Mouse (Mus musculus): Measurements from ENCODE around the gene Phf21a. TPM values are rescaled to one million over a fixed set of nuclear protein-coding genes. Genes with fewer than 3 reads are reported as not detected.
"Not testable (repeated sequence)": the region's sequence is repeated elsewhere in the genome, so short reads cannot be mapped to it uniquely, and the experiment has no call there.

Phf21a gene
- polyA plus RNA-seq, 1 experiment from 2014 or later, result 2.4 TPM

DNA sequence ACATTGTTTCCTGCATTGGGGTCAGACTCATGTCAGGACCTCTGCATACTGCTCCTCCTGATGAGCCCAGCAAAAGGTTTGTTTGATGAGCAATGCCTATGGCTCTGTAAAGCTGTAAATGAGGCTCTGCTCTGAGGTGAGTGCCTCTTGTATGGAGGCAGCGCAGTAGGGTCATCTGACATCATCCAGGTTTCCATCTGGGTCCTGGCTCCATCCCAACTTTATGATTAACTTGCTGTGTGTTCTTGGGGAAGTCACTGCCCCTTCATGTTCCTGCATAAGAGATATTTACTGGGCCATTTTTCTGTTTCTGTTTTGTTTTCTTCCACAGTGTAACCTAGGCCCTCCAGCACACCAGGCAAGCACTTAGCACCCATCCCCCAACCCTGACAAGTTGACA lies 304.5 kb downstream of the Phf21a start:
- DNase-seq (no peak), ATAC-seq (ENCODE audit: low read depth) (no peak)
- Histone ChIP-seq H3K9ac (no peak overlapping the region), H3K27me3 (peaks cover 82% of the 10 kb centered on the region), H3K9me3 (replicated peaks) (no peaks in the 10 kb centered on the region), H3K36me3 (no peaks in the 10 kb centered on the region), H3K27ac (no peak overlapping the region), H3K4me2 (no peak overlapping the region), H3K4me1 (replicated peaks) (peaks cover 10% of the 10 kb centered on the region), H3K4me3 (replicated peaks) (no peak overlapping the region)
- 75% methylated on average over 1 of the region's 1 CpGs for WGBS (ENCODE audit: insufficient replicate concordance)

DNA sequence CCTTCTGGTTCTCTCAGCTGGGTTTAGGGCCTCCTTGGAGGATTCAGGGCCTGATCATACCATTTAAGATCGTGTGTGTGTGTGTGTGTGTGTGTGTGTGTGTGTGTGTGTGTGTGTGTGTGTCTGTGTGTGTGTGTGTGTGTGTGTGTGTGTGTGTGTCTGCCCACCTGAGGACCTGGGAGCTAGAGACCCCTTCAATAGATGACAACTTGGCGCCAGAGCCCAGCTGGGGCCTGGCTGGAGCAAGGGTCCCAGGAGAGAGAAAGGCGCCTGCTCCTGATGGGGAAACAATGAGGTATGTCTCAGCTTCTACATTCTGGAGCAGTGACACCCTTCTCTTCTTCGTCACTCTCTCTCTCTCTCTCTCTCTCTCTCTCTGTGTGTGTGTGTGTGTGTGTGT lies 307.0 kb downstream of the Phf21a start:
- H3K4me1 ChIP-seq (replicated peaks); H3K9me3 ChIP-seq (replicated peaks); H3K4me2 ChIP-seq; H3K27ac ChIP-seq; H3K9ac ChIP-seq; H3K4me3 ChIP-seq (replicated peaks); ATAC-seq (ENCODE audit: low read depth); DNase-seq: not testable (repeated sequence)
- peaks cover 12% of the 10 kb centered on the region for H3K36me3 ChIP-seq
- WGBS (ENCODE audit: insufficient replicate concordance), result 67% methylated on average over 4 of the region's 4 CpGs
- peaks cover 62% of the 10 kb centered on the region for H3K27me3 ChIP-seq

- Histone ChIP-seq H3K27ac (no peak overlapping the region), H3K4me3 (replicated peaks) (peak overlapping the region; percentile 59), H3K4me1 (replicated peaks) (peaks cover 8% of the 10 kb centered on the region), H3K36me3 (peaks cover 20% of the 10 kb centered on the region), H3K9ac (peak overlapping the region; percentile 39), H3K4me2 (peak overlapping the region; percentile 71), H3K9me3 (replicated peaks) (no peaks in the 10 kb centered on the region), H3K27me3 (peaks cover 55% of the 10 kb centered on the region)
- 6% methylated on average over 22 of the region's 22 CpGs for WGBS (ENCODE audit: insufficient replicate concordance)
- DNase-seq (no peak), ATAC-seq (ENCODE audit: low read depth) (no peak)
These were observed 307.8 kb downstream of the Phf21a start for GRCm38 (mm10) chr2:92400682-92401081.

- DNase-seq, result no peak
- Histone ChIP-seq H3K27ac (no peak within 1 kb of the TSS), H3K4me2 (peak within 1 kb of the TSS; percentile 71), H3K9ac (peak within 1 kb of the TSS; percentile 39), H3K27me3 (peaks cover 53% of the 10 kb centered on the region), H3K9me3 (replicated peaks) (no peaks in the 10 kb centered on the region), H3K4me1 (replicated peaks) (peaks cover 8% of the 10 kb centered on the region), H3K4me3 (replicated peaks) (peak within 1 kb of the TSS; percentile 59), H3K36me3 (peaks cover 22% of the 10 kb centered on the region)
- WGBS (ENCODE audit: insufficient replicate concordance), result 6% methylated on average over 20 of the region's 59 CpGs
- ATAC-seq (ENCODE audit: low read depth), result no peak
These were observed 308.2 kb downstream of the Phf21a start, which contains the start of gene Mapk8ip1 for GRCm38 (mm10) chr2:92401091-92401561. TSS of gene Mapk8ip1 (minus strand) at chr2:92401263.

GRCm38 (mm10) chr2:92402591-92403326 lies 309.8 kb downstream of the Phf21a start:
- 68% methylated on average over 4 of the region's 4 CpGs for WGBS (ENCODE audit: insufficient replicate concordance)
- H3K9ac ChIP-seq, result no peak overlapping the region
- H3K4me3 ChIP-seq (replicated peaks), result no peak overlapping the region
- H3K4me1 ChIP-seq (replicated peaks), result peaks cover 8% of the 10 kb centered on the region
- no peaks in the 10 kb centered on the region for H3K9me3 ChIP-seq (replicated peaks)
- H3K4me2 ChIP-seq, result no peak overlapping the region
- peaks cover 39% of the 10 kb centered on the region for H3K27me3 ChIP-seq
- no peak overlapping the region for H3K27ac ChIP-seq
- DNase-seq (no peak), ATAC-seq (ENCODE audit: low read depth) (no peak)
- H3K36me3 ChIP-seq, result peaks cover 35% of the 10 kb centered on the region

DNA sequence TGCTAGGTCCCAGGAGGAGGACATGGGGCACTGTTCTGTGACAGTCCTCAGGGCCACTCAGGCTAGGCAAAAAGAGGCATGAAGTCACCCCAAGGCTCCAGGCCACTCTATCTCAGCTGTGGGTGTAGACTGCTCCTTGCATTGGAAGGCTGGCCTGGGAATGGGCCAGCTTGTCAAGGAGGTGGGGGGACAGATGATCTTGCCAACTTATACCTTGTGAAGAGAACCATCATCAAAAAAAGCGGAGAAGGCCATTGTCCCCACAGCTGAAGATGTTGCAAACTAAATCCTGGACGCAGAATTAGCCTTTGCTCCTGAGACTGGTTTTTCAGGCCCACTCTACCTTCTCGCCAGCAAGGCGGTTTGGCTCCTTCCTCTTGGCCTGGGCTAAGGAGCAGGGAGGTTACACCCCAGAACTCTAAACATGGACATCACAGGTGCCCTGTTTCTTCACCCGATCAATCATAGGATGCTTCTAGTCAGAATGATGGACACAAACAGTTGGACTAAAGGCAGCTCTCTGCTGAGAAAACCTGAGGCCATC lies 310.9 kb downstream of the Phf21a start:
- Histone ChIP-seq H3K9ac (no peak overlapping the region), H3K4me3 (replicated peaks) (no peak overlapping the region), H3K36me3 (peaks cover 45% of the 10 kb centered on the region), H3K27me3 (peaks cover 39% of the 10 kb centered on the region), H3K27ac (no peak overlapping the region), H3K4me1 (replicated peaks) (peaks cover 8% of the 10 kb centered on the region), H3K4me2 (no peak overlapping the region), H3K9me3 (replicated peaks) (no peaks in the 10 kb centered on the region)
- ATAC-seq (ENCODE audit: low read depth) (no peak), DNase-seq (no peak)
- 82% methylated on average over 5 of the region's 5 CpGs for WGBS (ENCODE audit: insufficient replicate concordance)

GRCm38 (mm10) chr2:92404737-92405136 lies 311.8 kb downstream of the Phf21a start:
- no peaks in the 10 kb centered on the region for H3K9me3 ChIP-seq (replicated peaks)
- no peak overlapping the region for H3K9ac ChIP-seq
- peaks cover 30% of the 10 kb centered on the region for H3K27me3 ChIP-seq
- DNase-seq (no peak), ATAC-seq (ENCODE audit: low read depth) (no peak)
- no peak overlapping the region for H3K4me2 ChIP-seq
- peaks cover 8% of the 10 kb centered on the region for H3K4me1 ChIP-seq (replicated peaks)
- WGBS (ENCODE audit: insufficient replicate concordance), result 76% methylated on average over 6 of the region's 6 CpGs
- peaks cover 54% of the 10 kb centered on the region for H3K36me3 ChIP-seq
- no peak overlapping the region for H3K4me3 ChIP-seq (replicated peaks)
- no peak overlapping the region for H3K27ac ChIP-seq

DNA sequence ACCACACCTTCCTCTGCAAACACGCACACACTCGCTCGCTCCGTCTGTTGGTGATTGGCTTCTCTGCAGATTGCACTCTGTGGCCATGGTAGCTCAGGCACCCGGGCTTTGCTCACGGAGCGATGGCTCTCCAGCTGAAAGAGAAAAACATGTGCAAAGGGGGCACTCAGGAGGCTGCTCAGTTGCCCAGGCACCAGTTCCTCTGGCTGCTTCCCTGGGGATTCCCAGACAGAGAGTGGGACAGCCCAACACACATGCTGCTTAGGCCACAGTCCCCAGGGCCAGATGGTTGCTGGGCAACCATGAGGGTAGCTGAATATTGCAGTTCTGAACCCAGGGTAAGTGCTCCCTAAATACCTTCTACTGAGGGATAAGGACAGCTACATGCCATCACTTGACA lies 312.8 kb downstream of the Phf21a start:
- H3K9ac ChIP-seq, result no peak overlapping the region
- no peak overlapping the region for H3K4me3 ChIP-seq (replicated peaks)
- no peak overlapping the region for H3K4me2 ChIP-seq
- WGBS (ENCODE audit: insufficient replicate concordance), result 87% methylated on average over 7 of the region's 7 CpGs
- H3K27ac ChIP-seq, result no peak overlapping the region
- no peaks in the 10 kb centered on the region for H3K9me3 ChIP-seq (replicated peaks)
- peaks cover 22% of the 10 kb centered on the region for H3K27me3 ChIP-seq
- ATAC-seq (ENCODE audit: low read depth) (no peak), DNase-seq (no peak)
- peaks cover 6% of the 10 kb centered on the region for H3K4me1 ChIP-seq (replicated peaks)
- H3K36me3 ChIP-seq, result peaks cover 64% of the 10 kb centered on the region

- DNase-seq, result no peak
- no peak overlapping the region for H3K27ac ChIP-seq
- H3K9me3 ChIP-seq (replicated peaks), result no peaks in the 10 kb centered on the region
- H3K27me3 ChIP-seq, result no peaks in the 10 kb centered on the region
- no peak overlapping the region for H3K9ac ChIP-seq
- H3K36me3 ChIP-seq, result peaks cover 92% of the 10 kb centered on the region
- 79% methylated on average over 18 of the region's 18 CpGs for WGBS (ENCODE audit: insufficient replicate concordance)
- H3K4me2 ChIP-seq, result no peak overlapping the region
- ATAC-seq (ENCODE audit: low read depth), result no peak
- no peak overlapping the region for H3K4me3 ChIP-seq (replicated peaks)
- no peaks in the 10 kb centered on the region for H3K4me1 ChIP-seq (replicated peaks)
These were observed 315.6 kb downstream of the Phf21a start for GRCm38 (mm10) chr2:92408309-92409045.

GRCm38 (mm10) chr2:92411705-92412104 lies 318.8 kb downstream of the Phf21a start:
- ATAC-seq (ENCODE audit: low read depth) (no peak), DNase-seq (no peak)
- no peak overlapping the region for H3K9ac ChIP-seq
- peaks cover 96% of the 10 kb centered on the region for H3K36me3 ChIP-seq
- no peaks in the 10 kb centered on the region for H3K9me3 ChIP-seq (replicated peaks)
- no peaks in the 10 kb centered on the region for H3K27me3 ChIP-seq
- WGBS (ENCODE audit: insufficient replicate concordance), result 86% methylated on average over 10 of the region's 10 CpGs
- H3K4me2 ChIP-seq, result no peak overlapping the region
- no peak overlapping the region for H3K4me3 ChIP-seq (replicated peaks)
- no peaks in the 10 kb centered on the region for H3K4me1 ChIP-seq (replicated peaks)
- no peak overlapping the region for H3K27ac ChIP-seq
